Comparison of ENCODE assay signal across 24 mouse cellular contexts in the genomic region with DNA sequence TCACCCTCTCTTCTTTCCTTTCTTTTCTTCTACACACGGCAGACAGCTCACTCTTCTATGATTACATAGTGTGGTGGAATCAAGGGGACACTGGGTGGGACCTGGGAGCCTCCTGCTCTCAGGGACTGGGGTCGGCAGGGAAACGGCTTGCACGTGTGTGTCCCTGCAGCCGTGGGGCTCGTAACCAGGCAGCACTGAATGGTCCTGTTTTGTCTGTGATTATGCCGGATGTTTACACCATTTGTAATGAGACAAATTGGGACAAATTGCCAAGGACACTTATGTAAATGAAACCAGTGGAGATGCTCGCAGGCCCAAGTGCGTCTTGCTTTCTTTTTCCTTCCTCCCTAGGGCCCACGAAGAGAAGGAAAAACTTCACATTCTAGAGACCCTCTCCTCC.
A peak's percentile ranks its signal among the peaks of the same experiment; 100 is the strongest.
DNase-seq lines count a peak whose midpoint lies in the region; TF ChIP-seq lines count a peak whose summit lies in the region.
"Had no signal": no experiment of that assay in that cellular context is flagged by ENCODE, and none has a peak within 500 bp of the region (broad histone marks: within the 10 kb centered on the region; RNA-seq: fewer than 3 reads in every experiment).

No protein-coding gene starts in this region.

- H3K4me1 ChIP-seq in kidney, adult 2 months (ENCODE audit: control insufficient read depth, insufficient read depth, low read length), result no peaks in the 10 kb centered on the region
- no peaks in the 10 kb centered on the region for H3K4me1 ChIP-seq in lung, adult 2 months (ENCODE audit: control insufficient read depth, insufficient read depth, low read length)
- H3K4me1 ChIP-seq: limb, embryonic 13.5 days; liver, embryonic 13.5 days; midbrain, embryonic 10.5 days; neural tube, embryonic 12.5 days had no signal

- intact Hi-C loops in heart, postnatal 36 days (cut with DNase I), result no loop called here

- H3K4me3 ChIP-seq in kidney, adult 2 months (ENCODE audit: insufficient read depth, low read depth, low read length), result no peak overlapping the region
- H3K4me3 ChIP-seq in lung, adult 2 months (replicated peaks; ENCODE audit: extremely low read depth, low read depth, low read length), result no peak overlapping the region
- H3K4me3 ChIP-seq: erythroblast, embryonic 14.5 days; limb, embryonic 13.5 days; liver, embryonic 13.5 days; midbrain, embryonic 10.5 days; myocyte; neural tube, embryonic 12.5 days had no signal

- no peaks in the 10 kb centered on the region for H3K27me3 ChIP-seq in kidney, adult 2 months (replicated peaks; ENCODE audit: control insufficient read depth, insufficient read depth, low read length)
- H3K27me3 ChIP-seq: liver, embryonic 13.5 days; neural tube, embryonic 12.5 days had no signal

- TF ChIP-seq CTCF in kidney, adult 2 months (conservative IDR thresholded peaks at IDR 0.05; ENCODE audit: insufficient read depth, insufficient read length, low read depth, low read length), result no peak
- no peak for TF ChIP-seq CTCF in lung, adult 2 months (IDR thresholded peaks at IDR 0.05; ENCODE audit: insufficient read depth, low read length)

- 60% methylated on average over 10 of the region's 10 CpGs for WGBS in kidney, adult 2 months
- 55% methylated on average over 10 of the region's 10 CpGs for WGBS in lung, adult 2 months

- peak; percentile 97 for DNase-seq in heart, adult 11 months
- DNase-seq in heart, postnatal 36 days, result no peak
- peak; percentile 4 for DNase-seq in kidney, adult 2 months
- DNase-seq in kidney, adult 8-10 months, result no peak
- peak; percentile 33 for DNase-seq in lung, postnatal 36 days
- no peak for DNase-seq in lung, adult 2 months
- DNase-seq in B cell, adult 2 months, result no peak
- DNase-seq: adrenal gland, postnatal 25 days; cerebellum, adult 2 months; cerebellum, postnatal 14 days; gastrocnemius, postnatal 25 days; kidney, adult 18-20 months; kidney, postnatal 4 days; liver, embryonic 13.5 days; lung, embryonic 14.5 days; right cerebral cortex, adult 18-20 months; thymus, postnatal 4 days had no signal

- H3K27ac ChIP-seq in kidney, adult 2 months (ENCODE audit: insufficient read depth, low read depth, low read length), result no peak overlapping the region
- H3K27ac ChIP-seq: hindbrain, embryonic 14.5 days; kidney, postnatal 0 days; limb, embryonic 13.5 days; liver, embryonic 13.5 days; midbrain, embryonic 10.5 days; neural tube, embryonic 12.5 days had no signal

- TF ChIP-seq POLR2A in kidney, adult 2 months (IDR thresholded peaks at IDR 0.05; ENCODE audit: low read depth, low read length), result no peak
- TF ChIP-seq POLR2A in lung, adult 2 months (IDR thresholded peaks at IDR 0.05; ENCODE audit: borderline replicate concordance, extremely low read depth, low read depth, low read length), result no peak

- H3K36me3 ChIP-seq in kidney, adult 2 months (ENCODE audit: control insufficient read depth, insufficient read depth, low read length), result no peaks in the 10 kb centered on the region
- H3K36me3 ChIP-seq: limb, embryonic 13.5 days; liver, embryonic 13.5 days; midbrain, embryonic 10.5 days; neural tube, embryonic 12.5 days had no signal

Comparison
In these comparisons a context has a peak if more than half of its experiments do, and no peak if none do; other contexts are left out.
1. DNase-seq: peak in heart, adult 11 months (single experiment), kidney, adult 2 months (single experiment) and lung, postnatal 36 days (single experiment); none in heart, postnatal 36 days (0 of 2), kidney, adult 8-10 months (0 of 2), lung, adult 2 months (single experiment) and B cell, adult 2 months (0 of 2).